Mouse (Mus musculus): ENCODE measurements at regions not wholly inside any gene's neighbourhood (a gene's known extent, or its start where the extent isn't known, plus 50 kb on each side); places are given as distances from the start of the nearest gene placed in this dataset.
A peak's percentile ranks its signal among the peaks of the same experiment; 100 is the strongest.

DNA sequence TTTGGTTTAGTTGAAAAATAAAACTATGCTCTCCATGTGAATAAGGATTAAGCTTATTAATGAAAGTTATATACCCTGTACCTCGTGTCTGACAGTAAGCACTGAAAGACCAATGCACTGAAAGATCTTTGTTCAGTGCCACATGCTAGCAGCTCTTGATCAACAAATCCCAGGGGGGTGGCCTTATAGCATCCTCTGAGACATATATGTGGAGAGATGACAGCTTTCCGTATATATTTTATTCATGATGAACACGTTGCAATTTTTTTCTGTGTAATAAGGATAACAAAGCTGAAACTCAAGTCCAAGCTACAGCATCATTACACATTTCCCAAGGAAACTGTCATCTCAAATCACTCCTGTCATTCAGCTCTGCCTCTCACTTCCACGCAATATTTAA, 555.3 kb downstream of the Slc16a7 start:
- H3K4me2 ChIP-seq (ENCODE audit: low read depth, low read length), result no peak overlapping the region
- 79% methylated on average over 4 of the region's 4 CpGs for WGBS
- DNase-seq (ENCODE audit: low spot score) (no peak), ATAC-seq (replicated peaks; ENCODE audit: insufficient number of reproducible peaks, low FRiP score, low TSS enrichment, low read depth) (no peak)
- H3K9ac ChIP-seq (replicated peaks; ENCODE audit: low read length), result no peak overlapping the region
- no peaks in the 10 kb centered on the region for H3K27me3 ChIP-seq (ENCODE audit: control insufficient read depth, insufficient read depth, low read length)
- no peaks in the 10 kb centered on the region for H3K4me1 ChIP-seq (ENCODE audit: control insufficient read depth, insufficient read depth, low read length)
- no peaks in the 10 kb centered on the region for H3K9me3 ChIP-seq (replicated peaks; ENCODE audit: control insufficient read depth, low read length)
- no peaks in the 10 kb centered on the region for H3K36me3 ChIP-seq (replicated peaks; ENCODE audit: control insufficient read depth, insufficient read depth, low read depth, low read length)
- H3K27ac ChIP-seq (replicated peaks; ENCODE audit: low read depth, low read length), result no peak overlapping the region
- no peak overlapping the region for H3K4me3 ChIP-seq (ENCODE audit: low read depth, low read length)

DNA sequence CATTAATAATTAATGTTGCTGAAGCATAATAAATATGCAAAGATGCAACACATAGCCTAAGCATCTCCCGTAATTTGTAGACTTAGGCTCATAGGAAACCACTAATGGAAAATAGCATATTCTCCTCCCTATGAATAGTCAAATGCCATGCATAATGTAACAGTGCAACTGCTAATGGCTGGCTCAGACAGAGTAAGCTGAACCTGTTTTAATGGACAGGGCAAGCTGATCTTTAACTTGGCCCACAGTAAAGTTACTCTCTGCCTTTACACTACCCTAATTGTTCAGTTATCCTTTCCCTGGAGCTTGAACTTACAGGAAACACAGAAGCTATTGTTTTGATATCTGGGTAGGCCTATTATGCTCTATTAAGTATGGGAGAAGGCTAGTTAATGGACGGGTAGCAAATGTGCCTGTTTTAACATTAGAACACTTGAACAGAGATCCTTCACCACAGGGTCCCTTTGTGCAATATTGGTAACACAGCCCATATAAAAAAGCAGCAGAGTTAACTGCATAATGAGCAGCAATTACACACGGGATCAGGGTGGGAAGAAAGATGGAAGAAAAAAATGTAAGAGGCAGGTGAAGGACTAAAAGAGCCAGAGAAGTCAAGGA, 585.2 kb downstream of the Slc16a7 start:
- no peak overlapping the region for H3K27ac ChIP-seq (replicated peaks; ENCODE audit: low read depth, low read length)
- H3K4me1 ChIP-seq (ENCODE audit: control insufficient read depth, insufficient read depth, low read length), result no peaks in the 10 kb centered on the region
- no peaks in the 10 kb centered on the region for H3K9me3 ChIP-seq (replicated peaks; ENCODE audit: control insufficient read depth, low read length)
- no peaks in the 10 kb centered on the region for H3K27me3 ChIP-seq (ENCODE audit: control insufficient read depth, insufficient read depth, low read length)
- H3K9ac ChIP-seq (replicated peaks; ENCODE audit: low read length), result no peak overlapping the region
- ATAC-seq (replicated peaks; ENCODE audit: insufficient number of reproducible peaks, low FRiP score, low TSS enrichment, low read depth) (0 out of 2 replicates have a peak, but pooled peaks have one; percentile 52), DNase-seq (ENCODE audit: low spot score) (no peak)
- H3K4me3 ChIP-seq (ENCODE audit: low read depth, low read length), result no peak overlapping the region
- H3K36me3 ChIP-seq (replicated peaks; ENCODE audit: control insufficient read depth, insufficient read depth, low read depth, low read length), result no peaks in the 10 kb centered on the region
- H3K4me2 ChIP-seq (ENCODE audit: low read depth, low read length), result no peak overlapping the region
- WGBS, result 52% methylated on average over 3 of the region's 3 CpGs
